Mouse (Mus musculus): Measurements from ENCODE around the gene Nfia.
A peak's percentile ranks its signal among the peaks of the same experiment; 100 is the strongest.

Nfia gene

GRCm38 (mm10) chr4:98108676-98109016 lies 336.1 kb downstream of the Nfia start:
- DNase-seq, result no peak

GRCm38 (mm10) chr4:98109064-98109463 lies 336.5 kb downstream of the Nfia start:
- DNase-seq, result peak; percentile 57 to 76

GRCm38 (mm10) chr4:98109911-98110310 lies 337.4 kb downstream of the Nfia start:
- DNase-seq, result no peak

GRCm38 (mm10) chr4:98113289-98114024 lies 340.9 kb downstream of the Nfia start:
- no peak for DNase-seq

GRCm38 (mm10) chr4:98114966-98115365 lies 342.4 kb downstream of the Nfia start:
- no peak for DNase-seq

GRCm38 (mm10) chr4:98115401-98115800 lies 342.9 kb downstream of the Nfia start:
- no peak for DNase-seq

- DNase-seq, result no peak
These were observed 343.5 kb downstream of the Nfia start for GRCm38 (mm10) chr4:98116046-98116445.

GRCm38 (mm10) chr4:98118126-98118525 lies 345.6 kb downstream of the Nfia start:
- no peak for DNase-seq

GRCm38 (mm10) chr4:98118761-98119675 lies 346.5 kb downstream of the Nfia start:
- no peak for DNase-seq

GRCm38 (mm10) chr4:98119949-98120531 lies 347.5 kb downstream of the Nfia start:
- DNase-seq, result no peak

GRCm38 (mm10) chr4:98120706-98121340 lies 348.3 kb downstream of the Nfia start:
- DNase-seq, result no peak

- DNase-seq, result no peak
These were observed 353.6 kb downstream of the Nfia start for GRCm38 (mm10) chr4:98126003-98126677.

- DNase-seq, result no peak
These were observed 358.3 kb downstream of the Nfia start for GRCm38 (mm10) chr4:98130798-98131197.

GRCm38 (mm10) chr4:98134027-98134426 lies 361.5 kb downstream of the Nfia start:
- DNase-seq, result no peak

GRCm38 (mm10) chr4:98136072-98136471 lies 363.5 kb downstream of the Nfia start:
- no peak for DNase-seq

- DNase-seq, result no peak
These were observed 370.4 kb downstream of the Nfia start for GRCm38 (mm10) chr4:98142879-98143436.

GRCm38 (mm10) chr4:98150576-98150975 lies 378.0 kb downstream of the Nfia start:
- no peak for DNase-seq

- no peak for DNase-seq
These were observed 385.4 kb downstream of the Nfia start for GRCm38 (mm10) chr4:98157921-98158320.

- DNase-seq, result no peak
These were observed 393.8 kb downstream of the Nfia start for GRCm38 (mm10) chr4:98166379-98166778.
